Mouse (Mus musculus) activated CD4-positive, CD25-positive, alpha-beta regulatory T cell, adult 4 months (primary cell): ENCODE measurements around the gene Eci3. TPM values are rescaled to one million over a fixed set of nuclear protein-coding genes. Genes with fewer than 3 reads are reported as not detected.
A peak's percentile ranks its signal among the peaks of the same experiment; 100 is the strongest.
"Not testable (repeated sequence)": the region's sequence is repeated elsewhere in the genome, so short reads cannot be mapped to it uniquely, and the experiment has no call there.

Experiments used
- ATAC-seq: one replicate; pipeline ENCODE4 v1.8.0; 2017
- polyA plus RNA-seq, 2 experiments: library from polyadenylated mRNA; unstranded; fragments of 100-300 nt; shearing (Covaris generic); gene quantifications; one replicate each; pipeline ENCODE4 v1.2.1; 2017

Gene Eci3
- under 1 TPM in 1 of 2 experiments, not detected in 1; 0.62 TPM for polyA plus RNA-seq

DNA sequence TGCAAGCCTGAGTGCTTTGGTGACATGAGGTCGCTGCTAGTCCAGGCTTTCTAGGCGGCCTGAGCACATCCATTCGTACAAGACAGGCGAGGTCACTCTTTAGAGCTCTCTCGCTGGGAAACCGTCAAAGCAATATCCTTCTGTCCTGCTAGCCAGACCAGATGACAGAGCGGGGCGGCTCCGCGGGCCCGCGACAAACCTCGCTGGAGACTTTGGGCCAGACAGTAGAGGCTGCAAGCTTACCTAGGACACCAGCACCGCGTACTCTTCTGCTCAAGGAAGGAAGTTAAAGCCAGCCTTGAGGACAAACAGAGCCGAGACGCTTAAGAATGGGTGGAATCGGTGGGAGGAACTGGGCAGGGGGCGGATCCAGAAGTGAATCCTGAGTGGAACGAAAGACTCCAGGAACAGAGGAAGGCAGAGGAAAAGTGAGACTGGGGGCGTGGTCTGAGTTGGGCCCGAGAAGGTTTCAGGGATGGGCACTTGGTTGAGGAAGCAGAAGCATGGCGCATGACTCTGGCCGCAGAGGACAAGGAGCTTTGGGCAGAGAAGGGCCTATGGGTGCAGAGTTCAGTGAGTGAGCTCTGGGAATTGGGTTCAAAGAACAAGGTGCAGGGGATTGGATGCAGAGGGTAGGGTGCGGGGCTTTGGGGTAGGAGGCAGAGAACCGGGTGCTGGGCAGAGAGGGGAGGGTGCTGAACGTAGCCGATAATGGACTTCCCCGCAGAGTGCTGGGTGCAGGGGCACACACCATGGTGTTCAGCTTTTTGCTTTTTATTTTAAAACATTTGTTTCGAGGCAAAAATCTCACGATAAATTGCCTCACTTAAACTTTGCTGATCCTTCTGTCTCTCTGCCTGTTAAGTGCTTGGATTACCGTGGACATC is at the start of gene Eci3:
Gene Eci3 (minus strand): TSS at position 300 of the 887 bp plus-strand sequence.
- no peak for ATAC-seq

DNA sequence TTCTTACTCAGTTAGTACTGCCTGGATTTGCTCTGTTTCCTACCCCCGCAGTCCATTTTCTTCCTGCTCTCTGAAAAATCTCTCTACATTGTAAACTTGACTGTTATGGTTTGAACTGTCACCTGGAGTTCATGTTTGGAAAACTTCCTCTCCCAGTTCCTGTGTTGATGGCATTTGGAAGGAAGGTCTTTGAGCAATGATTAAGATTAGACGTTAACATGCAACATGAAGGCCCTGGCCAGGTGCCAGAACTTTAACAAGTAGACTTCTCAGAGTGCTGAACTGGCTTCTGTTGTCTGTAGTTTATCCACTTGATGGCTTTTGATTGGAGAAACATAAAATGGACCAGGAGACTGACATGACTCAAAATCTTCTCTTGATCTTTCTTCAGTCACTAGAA is 32.3 kb upstream of the Eci3 start:
- ATAC-seq: no peak

DNA sequence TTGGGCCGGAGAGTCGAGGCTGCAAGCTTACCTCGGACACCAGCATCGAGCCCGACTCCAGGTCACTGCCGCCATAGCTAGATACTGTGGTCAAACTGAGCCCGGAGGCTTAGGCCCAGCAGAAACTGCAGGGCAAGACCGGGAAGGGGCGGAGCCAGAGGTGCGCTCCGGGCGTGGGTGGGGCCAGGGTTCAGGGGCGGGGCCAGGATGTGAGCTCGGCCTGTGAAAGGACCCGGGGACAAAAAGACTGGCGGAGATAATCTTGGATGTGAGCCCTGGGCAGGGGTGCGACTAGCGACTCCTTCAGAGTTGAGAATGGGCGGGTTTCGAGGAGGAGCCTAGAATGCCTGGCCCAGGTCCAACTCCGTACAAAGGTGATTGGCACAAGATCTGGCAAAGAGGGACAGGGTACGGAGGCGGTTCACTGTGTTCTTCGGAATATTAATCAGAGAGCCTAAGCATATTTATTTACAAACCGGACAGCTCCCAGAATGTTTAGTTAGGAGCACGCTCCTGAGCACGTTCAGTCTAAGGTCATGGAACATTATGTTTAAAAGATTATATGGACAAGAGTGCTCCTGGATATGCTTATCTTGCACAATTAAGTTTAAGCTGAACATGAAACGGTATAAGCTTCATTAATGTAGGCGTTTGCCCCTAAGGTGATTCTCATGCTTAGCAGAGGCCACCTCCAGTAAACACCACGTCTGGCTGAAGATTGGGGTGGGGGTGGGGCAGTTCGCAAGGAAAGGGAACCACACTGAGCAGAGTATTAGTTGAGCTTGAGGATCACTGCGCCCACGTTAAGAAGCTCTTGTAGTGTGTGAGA is 30.6 kb upstream of the Eci3 start:
- ATAC-seq: peak; percentile 93

DNA sequence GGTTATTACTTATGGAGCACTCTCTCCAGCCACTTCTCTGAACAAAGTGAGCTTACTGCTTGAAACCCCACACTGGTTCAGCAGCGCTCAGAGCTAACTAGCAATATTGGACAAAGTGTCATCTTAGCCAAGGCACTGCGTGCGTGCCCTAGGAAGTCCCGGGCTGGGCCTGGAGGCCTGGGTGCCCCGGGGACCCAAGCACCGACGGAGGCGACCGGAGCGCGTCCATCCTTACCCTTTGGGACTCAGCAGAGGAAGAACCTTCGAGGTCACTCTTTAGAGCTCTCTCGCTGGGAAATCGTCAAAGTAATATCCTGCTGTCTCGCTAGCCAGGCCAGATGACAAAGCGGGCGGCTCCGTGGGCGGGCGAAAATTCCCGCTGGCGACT is 30.0 kb upstream of the Eci3 start:
- peak; percentile 50 for ATAC-seq

DNA sequence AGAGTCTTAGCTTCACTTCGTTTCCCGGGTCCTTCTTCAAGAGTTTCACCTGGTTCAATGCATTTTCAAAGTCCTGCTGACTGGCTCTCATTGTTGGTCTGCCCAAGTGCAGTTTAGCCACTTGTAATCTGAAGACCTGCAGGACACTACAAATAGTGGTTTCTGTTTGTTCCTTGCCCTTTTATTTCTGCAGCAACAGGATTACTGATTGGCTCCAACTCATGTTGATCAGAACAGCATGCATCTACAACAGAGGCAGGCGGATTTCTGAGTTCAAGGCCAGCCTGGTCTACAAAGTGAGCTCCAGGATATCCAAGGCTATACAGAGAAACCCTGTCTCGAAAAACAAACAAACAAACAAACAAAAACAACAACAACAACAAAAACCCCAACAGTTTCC is 29.5 kb upstream of the Eci3 start:
- ATAC-seq: no peak

DNA sequence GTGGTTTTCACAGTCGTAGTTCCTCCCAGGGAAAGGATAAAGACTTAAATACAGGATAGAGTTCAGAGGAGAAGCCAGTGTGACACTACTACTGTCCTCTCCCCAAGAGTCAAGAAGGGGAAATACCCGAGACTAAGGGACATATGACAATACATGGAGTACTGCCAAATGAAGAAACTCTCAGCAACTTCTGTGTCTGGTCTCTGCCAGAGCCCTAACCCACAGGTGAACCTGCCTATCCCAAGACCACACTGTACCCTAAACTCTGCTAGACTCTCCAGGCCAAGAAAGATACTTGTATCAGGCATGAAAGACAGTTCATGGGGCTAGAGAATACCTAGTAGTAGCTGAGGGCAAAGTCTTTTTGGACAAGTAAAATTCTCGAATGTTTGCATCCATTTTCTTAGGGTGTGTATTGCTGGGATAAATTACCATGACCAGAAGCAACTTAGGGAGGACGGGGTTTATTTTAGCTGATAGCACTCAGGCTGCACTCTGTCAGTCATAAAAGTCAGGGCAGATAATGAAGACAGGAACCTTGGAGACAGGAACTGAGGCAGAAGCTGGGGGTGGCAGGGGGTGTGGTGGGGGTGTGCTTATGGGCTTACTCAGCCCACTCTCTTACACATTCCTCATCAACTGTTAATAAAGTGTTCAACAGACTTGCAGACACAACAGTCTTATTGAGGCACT is 28.1 kb upstream of the Eci3 start:
- ATAC-seq: no peak

DNA sequence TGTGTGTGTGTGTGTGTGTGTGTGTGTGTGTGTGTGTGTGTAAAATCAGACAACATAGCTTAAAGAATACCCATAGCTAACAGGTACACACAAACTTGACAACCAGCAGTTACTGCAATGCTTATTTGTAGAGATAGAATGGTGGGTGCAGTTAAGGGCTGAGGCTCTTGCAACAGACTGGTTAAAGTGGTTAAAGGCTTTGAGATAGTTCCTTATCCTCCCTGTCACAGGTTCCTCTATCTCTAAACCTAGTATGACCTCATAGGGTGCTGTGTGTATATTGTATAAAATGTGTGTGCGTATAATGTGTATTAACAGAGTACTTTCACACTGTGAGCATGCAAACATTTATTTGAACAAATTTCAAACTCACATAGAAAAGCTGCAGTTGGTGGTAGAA is 19.9 kb upstream of the Eci3 start:
- not testable (repeated sequence) for ATAC-seq

DNA sequence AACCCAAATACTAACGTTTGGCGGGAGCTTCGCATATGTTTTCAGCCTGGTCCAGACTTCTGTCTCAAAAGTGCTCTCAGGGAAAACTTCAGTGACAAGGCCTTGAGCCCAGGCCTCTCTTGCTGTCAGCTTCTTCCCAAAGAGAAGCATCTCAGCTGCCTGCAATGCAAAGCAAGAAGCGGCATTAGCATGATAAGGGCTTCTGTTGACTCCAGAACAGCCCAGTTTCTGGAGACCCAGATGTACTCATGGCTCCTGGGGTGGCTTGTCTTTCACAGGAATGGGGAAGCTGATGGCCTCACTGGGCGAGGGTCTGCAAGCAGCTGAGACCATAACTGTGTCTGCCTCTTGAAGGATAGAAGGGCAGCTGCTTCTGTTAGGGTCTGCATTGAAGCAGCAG is 15.0 kb upstream of the Eci3 start:
- not testable (repeated sequence) for ATAC-seq

DNA sequence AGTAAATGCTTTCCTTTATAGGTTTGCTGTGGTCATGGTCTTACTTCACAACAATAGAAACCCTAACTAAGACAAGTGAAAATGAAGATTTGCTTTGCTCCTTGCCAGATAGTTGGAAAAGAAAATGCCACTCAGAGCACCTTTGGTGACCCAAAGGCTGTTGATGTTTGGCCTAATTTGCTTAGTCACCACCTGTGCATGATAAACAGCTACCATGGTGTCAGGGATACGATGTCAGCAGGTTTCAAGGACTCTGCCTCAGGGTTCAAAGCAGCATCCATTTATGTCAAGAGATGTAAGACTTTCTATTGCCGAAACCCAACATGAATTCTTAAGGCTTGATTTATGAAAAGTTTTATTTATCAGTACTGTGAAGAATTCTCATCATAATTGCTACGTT is 13.8 kb upstream of the Eci3 start:
- no peak for ATAC-seq

DNA sequence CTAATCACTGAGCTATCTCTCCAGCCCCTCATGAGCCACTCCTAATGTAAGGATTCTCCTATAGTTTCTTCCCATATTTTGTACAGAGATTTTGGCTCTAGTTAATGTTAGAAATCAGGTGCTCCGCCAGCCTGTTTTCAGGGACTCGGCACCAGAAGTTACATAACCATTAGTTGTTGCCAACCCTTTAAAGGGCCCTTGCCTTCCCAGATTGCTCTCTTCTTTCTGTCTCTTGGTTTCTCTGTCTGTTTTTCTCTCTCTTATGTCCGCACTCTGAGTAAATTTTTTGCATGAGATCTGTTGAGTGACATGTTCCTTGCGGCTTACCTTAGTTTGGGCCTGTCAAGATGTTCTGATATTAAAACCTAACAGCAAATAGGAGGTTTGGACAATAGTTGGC is 12.5 kb upstream of the Eci3 start:
- no peak for ATAC-seq

DNA sequence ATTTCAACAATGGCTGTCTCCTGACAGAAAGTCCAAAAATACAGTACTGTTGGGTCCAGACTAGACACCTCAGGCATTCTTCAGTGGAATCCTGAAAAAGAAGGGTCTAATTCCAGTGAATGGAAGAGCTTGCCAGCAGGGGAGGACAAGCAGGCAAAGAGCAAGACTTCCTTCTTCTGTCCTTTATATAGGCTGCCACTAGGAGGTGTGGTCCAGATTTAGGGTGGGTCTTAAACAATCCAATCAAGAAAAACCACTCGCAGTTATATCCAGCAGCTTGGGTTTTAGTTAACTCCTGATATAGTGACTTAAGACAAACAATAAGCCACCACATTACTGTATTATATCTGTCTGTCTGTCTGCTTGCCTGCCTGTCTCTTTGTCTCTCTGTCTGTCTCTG is 10.2 kb upstream of the Eci3 start:
- no peak for ATAC-seq

DNA sequence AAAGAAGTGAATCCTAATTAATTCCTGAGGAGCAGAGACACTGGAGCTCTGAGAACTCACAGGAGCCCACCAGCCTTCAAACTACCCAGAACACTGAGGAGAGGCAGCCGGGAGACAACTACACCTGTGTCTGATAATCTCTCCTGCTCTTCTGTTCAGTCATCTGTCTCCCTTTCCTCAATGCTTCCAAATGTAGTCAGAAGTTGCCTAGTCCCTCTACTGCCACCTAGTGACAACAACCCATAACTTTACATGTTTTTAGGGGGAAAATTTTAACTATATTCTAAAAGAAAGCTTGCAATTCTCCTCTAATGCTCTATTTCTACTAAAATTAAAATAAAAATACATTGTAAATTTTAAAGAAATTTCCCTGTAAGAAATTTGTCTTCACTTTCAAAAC is 9.5 kb upstream of the Eci3 start:
- no peak for ATAC-seq

DNA sequence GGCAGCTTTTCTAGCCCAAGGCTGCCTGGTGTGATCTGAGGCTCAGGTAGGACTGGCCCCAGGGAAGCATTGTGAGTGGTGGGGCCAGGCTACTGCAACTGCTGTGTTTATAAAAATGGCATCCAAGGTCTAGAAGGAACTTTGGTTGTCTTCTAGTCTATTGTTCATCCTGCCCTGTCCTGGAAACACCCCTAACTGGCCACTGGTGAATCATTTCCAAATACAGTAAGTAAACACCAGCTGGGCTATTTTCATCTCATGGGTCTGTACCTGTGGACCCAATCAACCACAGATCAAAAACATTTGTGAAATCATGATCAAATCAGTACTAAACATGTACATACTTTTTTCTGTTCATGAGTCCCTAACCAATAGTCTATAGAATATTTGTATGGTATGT is 8.8 kb upstream of the Eci3 start:
- ATAC-seq: not testable (repeated sequence)

DNA sequence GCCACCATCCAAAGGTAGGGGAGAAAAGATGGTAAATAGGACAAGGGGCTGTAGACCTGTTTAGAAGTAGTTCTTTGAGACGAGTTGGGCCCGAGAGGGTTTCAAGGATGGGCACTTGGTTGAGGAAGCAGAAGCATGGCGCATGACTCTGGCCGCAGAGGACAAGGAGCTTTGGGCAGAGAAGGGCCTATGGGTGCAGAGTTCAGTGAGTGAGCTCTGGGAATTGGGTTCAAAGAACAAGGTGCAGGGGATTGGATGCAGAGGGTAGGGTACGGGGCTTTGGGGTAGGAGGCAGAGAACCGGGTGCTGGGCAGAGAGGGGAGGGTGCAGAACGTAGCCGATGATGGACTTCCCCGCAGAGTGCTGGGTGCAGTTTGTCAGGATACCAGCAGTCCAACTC is 2.0 kb upstream of the Eci3 start:
- ATAC-seq: not testable (repeated sequence)

DNA sequence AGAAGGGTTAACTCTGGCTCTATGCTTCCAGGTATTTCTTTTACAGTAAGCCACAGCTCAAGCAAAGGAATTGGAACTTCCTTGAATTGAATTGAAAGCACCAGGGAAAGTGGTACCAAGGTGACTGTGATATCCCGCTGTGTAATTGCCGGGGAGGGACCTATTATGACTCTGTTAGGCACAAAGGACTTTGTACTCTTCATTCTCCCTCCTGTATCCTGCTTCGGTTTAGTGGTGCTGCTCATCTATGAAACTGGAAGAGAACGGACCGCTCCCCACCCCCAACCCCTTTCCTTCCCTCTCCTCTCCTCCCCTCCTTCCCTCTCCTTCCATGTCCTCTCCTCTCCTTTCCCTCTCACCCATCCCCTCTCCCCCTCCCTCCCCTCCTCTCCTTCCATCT is 1.3 kb upstream of the Eci3 start:
- ATAC-seq: no peak

DNA sequence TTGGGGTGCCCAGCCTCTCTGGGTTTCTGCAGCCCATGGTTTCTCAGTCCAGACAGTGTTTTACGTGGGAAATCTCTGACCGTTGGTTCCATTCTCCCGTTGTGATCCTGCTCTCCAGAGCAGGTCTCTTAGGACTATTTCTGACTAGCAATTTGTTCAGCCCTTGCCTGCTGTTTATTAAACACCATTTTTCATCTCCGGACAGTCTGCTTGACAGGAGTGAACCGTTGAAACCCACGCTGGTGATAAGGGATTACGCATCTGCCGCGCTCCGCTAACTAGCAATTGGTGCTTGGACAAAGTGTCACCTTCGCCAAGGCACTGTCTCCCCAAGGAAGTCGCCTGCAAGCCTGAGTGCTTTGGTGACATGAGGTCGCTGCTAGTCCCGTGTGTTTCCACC is 809 bp upstream of the Eci3 start:
- no peak for ATAC-seq

DNA sequence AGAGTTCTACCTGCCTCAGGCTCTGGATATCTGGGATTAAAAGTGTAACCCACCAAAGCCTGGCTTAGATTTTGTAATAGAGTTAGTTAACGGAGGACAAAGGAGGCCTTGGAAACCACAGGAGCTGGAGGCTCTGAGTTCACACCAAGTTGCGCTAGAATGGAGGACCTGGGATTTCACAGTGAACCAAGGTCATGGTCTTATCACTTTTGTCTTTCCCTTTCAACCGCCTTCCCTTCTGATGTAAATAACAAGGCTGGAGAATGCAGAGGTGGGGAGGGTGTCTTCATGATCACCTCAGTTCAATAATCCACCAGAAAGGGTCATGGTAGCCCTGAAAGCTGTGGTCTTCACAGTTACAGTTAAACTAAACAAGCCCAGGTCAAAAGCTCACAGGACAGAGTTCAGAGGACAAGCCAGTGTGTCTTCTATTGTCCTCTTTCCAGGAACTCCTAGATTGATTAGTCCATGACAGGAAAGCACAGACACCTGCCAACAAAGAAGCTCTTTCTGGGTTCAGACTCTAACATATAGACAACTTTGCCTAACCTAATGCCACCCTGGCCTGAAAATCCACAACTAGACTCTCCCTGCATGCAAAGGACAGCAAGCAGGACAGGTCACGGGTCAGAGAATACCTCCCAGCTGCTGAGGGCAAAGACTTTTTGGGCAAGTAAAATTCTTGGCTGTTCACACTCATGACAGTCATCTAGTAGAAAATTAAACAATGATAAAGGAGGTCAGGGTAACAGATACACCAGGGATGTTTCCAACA is 2.4 kb downstream of the Eci3 start:
- no peak for ATAC-seq

DNA sequence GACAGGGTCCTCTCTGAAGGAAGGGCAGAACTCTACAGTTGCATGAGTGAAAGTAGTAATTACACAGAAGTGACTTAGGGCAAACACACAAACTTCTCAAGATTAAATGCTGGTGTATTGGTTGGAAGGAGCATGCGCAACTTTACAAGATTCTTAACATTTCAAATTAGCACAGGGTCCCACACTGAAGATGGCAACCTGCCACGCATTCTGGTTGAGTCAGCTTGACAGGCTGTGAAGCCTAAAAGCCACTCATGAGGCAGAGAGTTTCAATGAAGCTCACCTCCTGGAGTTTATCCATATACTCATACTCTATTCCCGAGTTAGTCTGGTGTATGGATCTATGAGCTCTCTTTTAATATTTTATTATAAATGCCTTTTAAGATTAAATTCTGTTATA is 5.5 kb downstream of the Eci3 start:
- not testable (repeated sequence) for ATAC-seq

DNA sequence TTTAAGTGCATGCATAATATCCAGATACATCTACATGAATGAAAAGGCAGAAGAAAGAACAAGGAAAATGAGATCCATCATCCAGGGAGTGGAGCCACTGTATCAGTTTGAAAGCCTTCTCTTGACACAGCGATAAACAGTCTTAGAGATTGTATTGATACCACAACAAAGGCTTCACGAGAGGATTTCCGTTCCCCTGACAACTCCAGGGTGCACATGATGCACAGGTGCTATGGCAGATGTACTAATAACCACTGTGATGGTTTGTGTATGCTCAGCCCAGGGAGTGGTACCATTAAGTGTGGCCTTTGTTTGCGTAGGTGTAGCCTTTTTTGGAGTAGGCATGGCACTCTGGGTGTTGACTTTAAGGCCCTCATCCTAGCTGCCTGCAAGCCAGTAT is 6.7 kb downstream of the Eci3 start:
- ATAC-seq: peak; percentile 71

DNA sequence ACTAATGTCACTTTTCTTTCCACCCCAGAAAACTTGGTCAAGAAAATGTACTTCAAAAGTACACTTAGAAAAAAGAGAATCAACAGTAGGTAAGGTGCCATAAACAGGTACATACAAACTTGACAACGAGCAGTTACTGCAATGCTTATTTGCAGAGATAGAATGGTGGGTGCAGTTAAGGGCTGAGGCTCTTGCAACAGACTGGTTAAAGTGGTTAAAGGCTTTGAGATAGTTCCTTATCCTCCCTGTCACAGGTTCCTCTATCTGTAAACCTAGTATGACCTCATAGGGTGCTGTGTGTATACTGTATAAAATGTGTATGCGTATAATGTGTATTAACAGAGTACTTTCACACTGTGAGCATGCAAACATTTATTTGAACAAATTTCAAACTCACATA is 12.2 kb downstream of the Eci3 start:
- not testable (repeated sequence) for ATAC-seq

DNA sequence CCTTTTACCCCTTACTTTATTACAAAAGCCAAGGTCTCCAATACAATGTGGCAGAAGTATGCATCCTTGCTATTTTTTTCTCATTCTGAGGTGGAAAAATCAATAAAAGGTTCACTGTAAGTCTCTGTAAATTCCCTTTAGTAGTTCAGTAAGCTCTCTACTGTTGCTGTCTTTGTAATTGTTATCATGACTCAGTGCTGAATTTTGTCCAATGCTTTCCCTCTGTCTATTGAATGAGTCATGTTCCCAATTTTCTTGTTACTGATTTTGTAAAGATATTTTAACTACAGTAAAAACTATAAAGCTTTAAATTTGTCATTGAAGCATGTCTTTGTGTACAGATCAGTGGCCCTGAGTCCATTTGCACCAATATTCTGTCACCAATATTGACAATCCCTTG is 21.2 kb downstream of the Eci3 start:
- ATAC-seq: no peak

DNA sequence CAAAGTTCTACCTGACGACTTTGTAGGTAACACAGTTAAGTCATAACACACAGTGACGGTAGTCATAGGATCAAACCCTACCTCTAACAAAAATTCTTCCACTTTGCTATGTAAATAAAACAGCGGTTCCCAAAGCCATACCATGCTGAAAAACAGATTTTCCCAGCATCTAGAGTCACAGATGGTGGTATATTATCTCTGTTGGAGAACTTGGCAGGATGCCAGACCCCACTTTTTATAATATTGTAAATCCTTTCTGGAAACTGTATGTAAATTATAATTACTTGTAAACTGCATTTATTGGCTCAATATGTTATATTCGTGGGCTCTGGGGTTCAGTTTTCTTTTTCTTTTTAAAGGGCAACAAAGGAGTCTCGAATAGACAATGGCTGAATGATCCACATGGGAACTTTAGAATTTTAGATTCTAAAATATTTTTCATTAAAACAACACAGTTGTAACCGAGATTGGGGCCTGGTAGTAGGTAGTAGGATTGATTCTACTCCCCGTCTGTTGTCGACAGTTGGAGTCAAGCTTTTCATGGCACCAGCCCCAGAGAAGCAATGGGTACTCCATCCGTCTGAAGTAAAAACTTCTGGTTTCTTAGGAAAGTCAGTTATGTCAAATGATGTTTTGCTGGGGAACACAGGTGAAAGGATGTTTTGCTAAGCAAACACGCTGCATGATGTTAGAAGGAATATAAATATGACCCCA is 28.5 kb downstream of the Eci3 start:
- ATAC-seq: no peak
